Mouse (Mus musculus) cerebellum, adult 18-20 months (tissue): ENCODE measurements at regions not wholly inside any gene's neighbourhood (a gene's known extent, or its start where the extent isn't known, plus 50 kb on each side); places are given as distances from the start of the nearest gene placed in this dataset.

Experiments used
- DNase-seq, 2 experiments: peaks; one replicate each; pipeline ENCODE4 v3.0.0; 2021

DNA sequence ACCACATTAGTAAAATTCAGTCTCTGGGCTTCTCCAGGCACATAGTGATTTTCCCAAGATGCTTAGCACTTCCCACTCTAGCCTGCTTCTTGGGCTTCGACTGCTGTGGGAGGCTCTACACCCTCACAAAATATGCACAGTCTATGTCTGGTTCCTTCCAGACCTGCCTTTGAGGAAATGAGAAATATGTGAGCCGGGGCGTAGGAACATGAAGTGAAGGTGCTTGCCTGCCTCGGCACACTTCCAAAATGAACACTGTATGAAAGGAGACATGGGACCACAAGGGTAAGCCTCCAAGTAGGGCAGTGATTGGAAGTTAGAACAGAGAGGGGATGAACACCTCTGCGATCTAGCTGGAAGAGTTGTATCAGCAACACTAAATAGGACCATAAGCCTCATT is 54.5 kb downstream of the Gm10260 start:
- DNase-seq, result no peak

GRCm38 (mm10) chr13:97704541-97704940 is 55.9 kb downstream of the Gm10260 start:
- DNase-seq, result no peak

DNA sequence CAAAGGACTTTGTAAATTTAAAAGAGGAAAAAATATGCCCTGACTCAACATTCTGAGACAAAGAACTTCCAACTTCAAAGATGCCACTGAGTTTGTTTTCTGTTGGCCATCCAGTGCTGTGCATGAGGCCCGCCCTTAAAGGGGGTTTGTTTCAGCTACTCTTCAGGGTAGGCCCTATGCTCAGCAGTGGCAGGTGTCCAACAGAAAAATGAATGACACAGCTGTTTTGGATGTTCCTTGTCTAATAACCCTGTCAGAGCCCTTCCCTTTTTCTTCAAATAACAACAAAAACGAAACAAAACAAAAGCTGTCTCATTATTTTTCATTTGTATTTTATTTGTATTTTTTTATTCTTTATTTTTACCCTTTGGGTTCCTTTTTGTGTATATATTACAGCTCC is 61.5 kb downstream of the Gm10260 start:
- DNase-seq, result no peak

GRCm38 (mm10) chr13:97698317-97698716 is 62.1 kb downstream of the Gm10260 start:
- no peak for DNase-seq

DNA sequence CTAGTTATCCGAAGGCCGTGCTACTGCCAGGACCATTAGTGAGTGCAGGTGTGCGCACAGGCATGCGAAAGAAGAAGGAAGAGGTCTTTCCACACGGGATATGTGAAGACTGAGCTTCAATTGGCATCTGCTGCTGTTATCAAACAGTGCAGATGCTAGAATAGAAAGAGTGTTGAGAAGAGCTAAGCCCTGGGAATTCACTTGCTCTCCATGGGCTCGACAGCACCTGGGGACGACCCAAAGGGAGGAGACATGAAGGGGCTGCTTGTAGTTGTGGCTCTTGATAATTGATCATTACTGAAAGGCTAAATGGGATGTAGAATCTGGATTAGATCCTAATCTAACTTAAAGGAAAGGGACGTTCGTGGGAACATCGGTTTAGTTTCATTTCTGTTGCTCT is 63.2 kb downstream of the Gm10260 start:
- no peak for DNase-seq

GRCm38 (mm10) chr13:97695022-97695421 is 65.4 kb downstream of the Gm10260 start:
- DNase-seq, result no peak

DNA sequence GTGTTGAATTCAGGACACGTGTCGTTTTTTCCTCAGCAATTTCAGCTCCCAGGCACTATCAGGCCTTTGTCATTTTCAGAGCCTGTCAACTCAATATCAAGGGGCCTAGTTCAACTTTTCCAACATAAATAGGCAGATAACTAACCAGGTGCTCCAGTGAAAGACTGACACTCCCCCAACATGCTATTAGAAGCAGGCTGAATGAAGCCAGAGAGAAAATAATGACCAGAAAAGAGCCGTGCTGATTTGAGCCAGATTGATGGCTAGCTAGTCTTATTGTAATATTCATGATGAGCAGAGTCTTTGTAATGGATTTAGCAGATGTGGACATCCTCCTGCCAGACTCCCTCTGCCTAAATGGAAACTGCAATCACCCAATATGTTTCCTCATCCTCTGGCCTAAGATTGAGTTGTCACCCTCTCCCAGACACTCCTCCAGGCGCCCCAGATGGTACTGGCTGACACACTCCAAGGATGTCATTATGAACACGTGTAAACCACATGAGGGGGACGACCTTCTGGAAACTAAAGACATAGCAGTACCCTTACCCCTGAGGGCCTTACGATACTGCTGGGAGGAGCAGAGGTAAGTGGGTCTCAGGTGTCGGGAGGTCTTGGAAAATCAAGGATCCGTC is 66.0 kb downstream of the Gm10260 start:
- no peak for DNase-seq

GRCm38 (mm10) chr13:97688310-97688886 is 72.0 kb downstream of the Gm10260 start:
- no peak for DNase-seq

- no peak for DNase-seq
Observed at GRCm38 (mm10) chr13:97683836-97684235, 76.6 kb downstream of the Gm10260 start.

- DNase-seq, result no peak
Observed at GRCm38 (mm10) chr13:97681228-97681987, 79.0 kb downstream of the Gm10260 start.

GRCm38 (mm10) chr13:97680283-97680896 is 80.0 kb downstream of the Gm10260 start:
- DNase-seq, result peak in 1 of 2 experiments; percentile 4

GRCm38 (mm10) chr13:97678991-97679390 is 81.4 kb downstream of the Gm10260 start:
- no peak for DNase-seq

- no peak for DNase-seq
Observed at GRCm38 (mm10) chr13:97676536-97677048, 83.8 kb downstream of the Gm10260 start.

DNA sequence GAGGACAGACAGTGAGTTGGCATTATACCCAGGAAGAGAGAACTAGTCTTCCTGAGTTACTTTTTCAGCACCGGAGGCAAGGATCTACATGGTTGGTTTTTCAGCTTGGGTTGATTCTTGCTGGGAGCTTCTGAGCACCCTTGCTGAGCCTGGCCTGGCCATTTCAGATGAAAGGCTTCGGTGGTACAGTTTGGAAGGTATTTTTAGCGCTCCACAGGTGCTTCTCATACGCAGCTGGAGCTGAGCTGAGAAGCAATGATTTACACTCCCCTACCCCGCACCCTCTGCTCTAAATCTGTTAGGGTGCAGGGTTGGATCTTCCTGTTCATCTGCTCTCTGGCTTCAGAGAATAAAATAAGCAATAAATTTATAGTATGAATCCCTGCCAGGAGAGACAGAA is 87.3 kb downstream of the Gm10260 start:
- DNase-seq, result no peak

- DNase-seq, result no peak
Observed at GRCm38 (mm10) chr13:97672038-97672675, 88.3 kb downstream of the Gm10260 start.

DNA sequence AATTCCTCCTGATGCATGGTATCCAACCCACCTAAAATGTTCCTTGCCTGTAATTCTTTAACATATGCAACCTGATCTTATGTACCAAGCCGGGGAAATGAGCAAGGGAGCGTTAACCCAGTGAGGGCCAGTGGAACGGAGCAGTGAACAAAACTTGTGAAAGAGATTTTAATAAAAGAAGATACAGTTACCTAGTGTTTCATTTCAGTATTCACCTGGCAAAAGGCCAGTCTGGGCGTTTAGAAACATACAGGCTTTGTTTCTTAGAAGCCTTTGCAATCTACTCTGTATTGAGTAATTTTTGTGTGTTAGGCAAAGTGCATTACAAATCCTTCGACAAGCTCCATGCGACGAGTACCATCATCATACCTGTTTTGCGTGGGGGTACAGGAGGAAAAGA is 91.1 kb downstream of the Gm10260 start:
- DNase-seq, result no peak

- DNase-seq, result no peak
Observed at GRCm38 (mm10) chr13:97668910-97669309, 91.5 kb downstream of the Gm10260 start.

- DNase-seq, result no peak
Observed at GRCm38 (mm10) chr13:97667313-97667712, 93.1 kb downstream of the Gm10260 start.

DNA sequence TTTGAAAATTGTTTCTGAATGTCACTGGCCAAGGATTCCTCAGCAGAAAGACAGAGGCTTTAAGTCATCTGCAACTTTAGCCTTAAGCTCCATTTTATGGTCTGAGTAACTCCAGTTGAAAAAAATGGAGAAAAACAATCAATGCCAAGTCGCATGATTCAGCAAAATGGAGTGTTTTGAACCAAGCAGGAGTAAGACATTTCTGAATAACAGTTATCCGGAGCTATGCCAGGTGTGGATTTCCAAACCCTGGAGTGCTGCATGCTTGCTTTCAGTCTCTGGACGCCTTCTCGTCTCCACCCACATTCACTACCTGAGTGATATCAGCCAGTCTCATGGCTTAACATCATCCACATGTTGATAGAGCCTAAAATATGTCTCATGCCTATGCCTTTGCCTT is 93.7 kb downstream of the Gm10260 start:
- no peak for DNase-seq

GRCm38 (mm10) chr13:97665226-97665625 is 95.2 kb downstream of the Gm10260 start:
- DNase-seq, result no peak

GRCm38 (mm10) chr13:97662741-97663140 is 97.7 kb downstream of the Gm10260 start:
- no peak for DNase-seq

GRCm38 (mm10) chr13:97656618-97657017 is 103.8 kb downstream of the Gm10260 start:
- no peak for DNase-seq

GRCm38 (mm10) chr13:97652279-97652678 is 108.2 kb downstream of the Gm10260 start:
- no peak for DNase-seq
